Mouse (Mus musculus) liver, embryonic 14.5 days (tissue): Measurements from ENCODE around the gene F11r. TPM values are rescaled to one million over a fixed set of nuclear protein-coding genes. Genes with fewer than 3 reads are reported as not detected.
A peak's percentile ranks its signal among the peaks of the same experiment; 100 is the strongest.

ENCODE experiments used
- ATAC-seq: fragments of 200-750 bp; cut with Nextera tagmentation; 2 replicates; pipeline ENCODE4 v1.8.0; 2017; ENCODE audit warnings: moderate number of reproducible peaks, mild to moderate bottlenecking, moderate library complexity; ENCODE audit not compliant: insufficient read depth
- DNase-seq, 3 experiments: peaks; one replicate each; pipeline ENCODE4 v3.0.0-alpha.2; 2012 to 2013; ENCODE audit warnings: low read depth in 3 of 3, low spot score in 3 of 3
- H3K27ac ChIP-seq: fragments of 300-500 bp; sonication (generic); 2 replicates; pipeline ENCODE4 v1.5.1; 2014; ENCODE audit warnings: moderate library complexity, mild to moderate bottlenecking, control low read depth, inconsistent platforms
- H3K27me3 ChIP-seq: fragments of 300-500 bp; sonication (generic); 2 replicates; pipeline ENCODE4 v1.6.1; 2014; ENCODE audit warnings: mild to moderate bottlenecking, low read length, moderate library complexity; ENCODE audit not compliant: control insufficient read depth, insufficient read depth
- H3K36me3 ChIP-seq: fragments of 300-500 bp; sonication (generic); replicated peaks from 2 replicates; pipeline ENCODE4 v1.6.1; 2014; ENCODE audit warnings: low read depth; ENCODE audit not compliant: control insufficient read depth, insufficient read depth
- H3K4me1 ChIP-seq, 2 experiments: fragments of 200-500 bp in 1 of 2; fragments of 300-500 bp in 1 of 2; sonication (generic) in 1 of 2; replicated peaks; 2 replicates each; pipeline ENCODE4 v1.6.1; 2012 to 2014; ENCODE audit warnings: antibody characterized with exemption in 1 of 2, inconsistent platforms in 1 of 2, low read length in 1 of 2; ENCODE audit not compliant: control insufficient read depth in 2 of 2, insufficient read depth in 2 of 2
- H3K4me2 ChIP-seq: fragments of 300-500 bp; sonication (generic); 2 replicates; pipeline ENCODE4 v1.6.1; 2014; ENCODE audit warnings: low read depth, mild to moderate bottlenecking, control low read depth, moderate library complexity
- H3K4me3 ChIP-seq, 2 experiments: fragments of 200-500 bp in 1 of 2; fragments of 300-500 bp in 1 of 2; sonication (generic) in 1 of 2; 2 replicates each; pipeline ENCODE4 v1.5.1; 2012 to 2014; ENCODE audit warnings: low read depth in 2 of 2, low read length in 2 of 2, mild to moderate bottlenecking in 2 of 2, control low read depth in 1 of 2, inconsistent platforms in 1 of 2, moderate library complexity in 1 of 2; ENCODE audit not compliant: insufficient read depth in 1 of 2
- H3K9ac ChIP-seq: fragments of 300-500 bp; sonication (generic); replicated peaks from 2 replicates; pipeline ENCODE4 v1.6.1; 2014; ENCODE audit warnings: mild to moderate bottlenecking, control low read depth, moderate library complexity
- H3K9me3 ChIP-seq: fragments of 300-500 bp; sonication (generic); 2 replicates; pipeline ENCODE4 v1.6.1; 2016; ENCODE audit warnings: low read length, mixed read lengths; ENCODE audit not compliant: control insufficient read depth
- CTCF ChIP-seq: IDR thresholded peaks from 2 replicates; pipeline ENCODE4 v1.5.1; 2016; ENCODE audit warnings: antibody characterized with exemption, low read depth, control low read depth
- EP300 ChIP-seq: IDR thresholded peaks from 2 replicates; pipeline ENCODE4 v1.6.1; 2016; ENCODE audit warnings: antibody characterized with exemption, low read depth
- WGBS: fragments of 180-500 bp; shearing (Covaris S2); extraction: QIAGEN DNeasy Blood & Tissue Kit; methylation state at CpG from one replicate; pipeline ENCODE4 v1.1.7; 2014; ENCODE audit not compliant: insufficient replicate concordance; 5-methylcytosine and 5-hydroxymethylcytosine counted together
- polyA plus RNA-seq, 2 experiments: library from polyadenylated mRNA; depleted of rRNA in 1 of 2; stranded (reverse) in 1 of 2; unstranded in 1 of 2; fragments of >200 nt; fragmentation: Nextera tagmentation in 1 of 2; extraction: Ambion mirVana in 1 of 2; gene quantifications; 2 replicates each; pipeline versions ENCODE4 v1.2.1 to v1.2.3; 2012 to 2014

The F11r gene
- polyA plus RNA-seq, 2 experiments = 11.9 to 13.6 TPM

DNA sequence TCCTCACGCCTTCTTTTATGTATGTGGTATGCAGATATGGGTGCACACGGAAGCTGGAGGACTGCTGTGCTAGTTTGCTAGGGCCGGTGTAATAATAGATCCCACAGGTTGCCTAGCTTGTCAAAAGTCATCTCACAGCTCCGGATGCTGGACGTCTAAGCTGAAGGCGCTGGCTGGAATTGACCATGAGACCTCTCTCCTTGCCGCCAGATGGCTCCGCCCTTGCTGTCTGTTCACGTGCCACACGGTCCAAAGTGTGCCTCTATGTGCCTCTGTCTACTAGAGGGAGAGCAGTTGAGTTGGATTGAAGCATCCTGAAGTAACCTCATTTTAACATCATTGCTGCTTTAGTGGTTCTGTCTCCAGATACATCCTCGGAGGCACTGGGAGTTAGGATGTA is 12.7 kb downstream of the F11r start:
- ATAC-seq = no peak

DNA sequence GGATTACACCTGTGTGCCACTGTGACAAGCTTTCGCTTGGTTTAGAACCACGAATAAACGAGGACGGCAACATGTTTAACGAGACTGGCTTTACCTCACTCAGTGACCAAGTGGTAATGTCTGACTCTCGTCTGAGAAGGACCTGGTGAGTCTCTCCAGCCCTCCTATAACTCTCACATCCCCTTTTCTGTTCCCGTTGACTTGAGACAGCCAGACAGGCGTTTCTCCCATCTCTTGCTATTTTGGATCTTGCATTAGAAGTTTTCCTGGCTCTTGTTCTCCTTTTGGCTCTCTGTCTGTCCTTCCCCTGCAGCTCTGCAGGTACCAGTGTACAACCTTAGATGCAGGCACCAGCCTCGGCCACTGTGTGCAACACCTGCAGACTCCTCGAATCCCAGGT is 13.7 kb downstream of the F11r start:
- ATAC-seq = no peak
- Histone ChIP-seq H3K27me3 (no peaks in the 10 kb centered on the region), H3K4me1 (0 out of 4 replicates have a peak, but pooled peaks cover 2 to 8% of the 10 kb centered on the region in 2 experiments), H3K27ac (no peak overlapping the region), H3K9me3 (no peaks in the 10 kb centered on the region), H3K9ac (no peak overlapping the region), H3K4me2 (no peak overlapping the region), H3K36me3 (no peaks in the 10 kb centered on the region), H3K4me3 (no peak overlapping the region)
- no peak for DNase-seq
- 63% methylated on average over 10 of the region's 10 CpGs for WGBS
- no peak for TF ChIP-seq EP300
- no peak for TF ChIP-seq CTCF

More for the DNA sequence above, 12.7 kb downstream of the F11r start:
- H3K4me2 ChIP-seq = no peak overlapping the region
- no peak for DNase-seq
- no peak overlapping the region for H3K9ac ChIP-seq
- H3K4me1 ChIP-seq = 0 out of 4 replicates have a peak, but pooled peaks cover 2 to 8% of the 10 kb centered on the region in 2 experiments
- TF ChIP-seq CTCF = no peak
- TF ChIP-seq EP300 = no peak
- H3K9me3 ChIP-seq = no peaks in the 10 kb centered on the region
- WGBS = 67% methylated on average over 11 of the region's 11 CpGs
- no peak overlapping the region for H3K27ac ChIP-seq
- no peaks in the 10 kb centered on the region for H3K27me3 ChIP-seq
- no peaks in the 10 kb centered on the region for H3K36me3 ChIP-seq
- H3K4me3 ChIP-seq = no peak overlapping the region

DNA sequence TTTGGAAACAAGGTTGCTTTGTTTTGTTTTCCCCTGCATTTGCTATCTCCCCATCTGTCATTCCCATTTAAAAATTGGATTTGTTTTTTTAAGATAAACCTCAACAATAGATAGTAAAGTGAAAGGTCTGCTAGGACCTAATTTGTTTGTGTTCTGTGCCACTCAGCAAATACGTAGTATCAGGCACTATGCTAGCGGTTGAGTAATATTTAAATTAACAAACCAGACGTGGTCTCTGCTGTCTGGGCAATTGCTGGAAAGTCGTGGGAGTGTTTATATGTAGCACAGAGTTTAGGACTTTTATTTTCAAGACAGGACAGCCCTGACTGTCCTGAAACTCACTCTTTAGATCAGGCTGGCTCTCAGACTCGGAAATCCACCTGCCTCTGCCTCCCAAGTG is 15.2 kb downstream of the F11r start:
- Histone ChIP-seq H3K9ac (no peak overlapping the region), H3K27ac (no peak overlapping the region), H3K27me3 (no peaks in the 10 kb centered on the region), H3K4me3 (no peak overlapping the region), H3K9me3 (no peaks in the 10 kb centered on the region), H3K4me2 (no peak overlapping the region), H3K36me3 (no peaks in the 10 kb centered on the region), H3K4me1 (0 out of 4 replicates have a peak, but pooled peaks cover 0 to 8% of the 10 kb centered on the region in 2 experiments)
- TF ChIP-seq EP300 (no peak), CTCF (no peak)
- WGBS = 38% methylated on average over 5 of the region's 5 CpGs
- no peak for DNase-seq
- peak; percentile 12; the same call in 1 of the 2 replicates for ATAC-seq

DNA sequence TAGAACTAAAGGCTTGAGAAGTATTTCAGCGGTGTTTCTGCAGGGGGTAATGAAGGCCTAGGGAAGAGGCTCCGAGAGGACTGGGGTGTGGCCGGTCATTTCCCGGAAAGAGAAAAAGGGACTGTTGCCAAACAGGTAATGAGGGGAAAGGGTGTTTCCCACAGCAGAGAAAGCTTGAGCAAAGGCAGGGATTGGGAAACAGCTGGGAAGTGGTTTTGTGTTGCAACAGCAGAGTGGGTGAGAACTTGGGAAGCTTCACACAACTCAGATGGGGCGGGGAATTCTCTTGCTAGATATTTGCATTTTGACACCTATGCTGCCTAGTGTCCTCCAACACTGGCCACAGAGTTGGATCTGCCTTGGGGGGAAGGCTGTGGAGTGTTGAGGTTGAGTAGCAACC is 15.6 kb downstream of the F11r start:
- H3K27ac ChIP-seq = no peak overlapping the region
- no peak overlapping the region for H3K4me2 ChIP-seq
- H3K9ac ChIP-seq = no peak overlapping the region
- no peaks in the 10 kb centered on the region for H3K27me3 ChIP-seq
- WGBS = 54% methylated on average over 5 of the region's 5 CpGs
- TF ChIP-seq EP300 = no peak
- no peak for TF ChIP-seq CTCF
- ATAC-seq (peak; percentile 43; the same call in 1 of the 2 replicates), DNase-seq (peak in 2 of 3 experiments; percentile 14 to 27)
- H3K36me3 ChIP-seq = no peaks in the 10 kb centered on the region
- no peaks in the 10 kb centered on the region for H3K9me3 ChIP-seq
- 0 out of 4 replicates have a peak, but pooled peaks cover 0 to 8% of the 10 kb centered on the region in 2 experiments for H3K4me1 ChIP-seq
- H3K4me3 ChIP-seq = no peak overlapping the region

DNA sequence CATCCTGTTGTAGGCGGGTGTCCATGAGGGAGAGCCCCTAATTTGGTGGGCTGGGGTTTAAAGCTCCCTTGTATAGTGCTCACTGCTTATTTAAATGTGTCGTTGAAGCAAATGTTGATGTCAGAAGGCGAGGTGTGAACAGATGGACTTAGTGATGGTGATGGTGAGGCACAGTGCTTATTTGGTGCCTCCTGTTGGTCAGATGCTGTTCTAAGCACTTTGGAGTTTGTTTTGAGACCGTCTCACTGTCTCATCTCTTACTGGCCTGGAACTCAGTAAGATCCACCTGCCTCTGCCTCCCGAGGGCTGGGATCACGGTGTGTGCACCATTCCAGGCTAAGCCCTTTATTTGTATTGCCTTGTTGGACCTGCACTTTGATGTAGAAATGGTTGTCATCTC is 17.6 kb downstream of the F11r start:
- Histone ChIP-seq H3K4me3 (no peak overlapping the region), H3K4me1 (0 out of 4 replicates have a peak, but pooled peaks cover 0 to 8% of the 10 kb centered on the region in 2 experiments), H3K36me3 (no peaks in the 10 kb centered on the region), H3K27me3 (no peaks in the 10 kb centered on the region), H3K9me3 (no peaks in the 10 kb centered on the region), H3K4me2 (no peak overlapping the region), H3K9ac (no peak overlapping the region), H3K27ac (no peak overlapping the region)
- DNase-seq (no peak), ATAC-seq (no peak)
- 63% methylated on average over 6 of the region's 6 CpGs for WGBS
- TF ChIP-seq CTCF (peak; percentile 23; the same call in 1 of the 2 replicates), EP300 (no peak)
